Mouse (Mus musculus): ENCODE measurements around the gene Tom1l2. TPM values are rescaled to one million over a fixed set of nuclear protein-coding genes. Genes with fewer than 3 reads are reported as not detected.

Tom1l2 gene
- polyA plus RNA-seq, 1 experiment: 95.2 TPM

- TF ChIP-seq CTCF (conservative IDR thresholded peaks at IDR 0.05; ENCODE audit: insufficient read depth, insufficient read length, low read depth, low read length): no peak
- TF ChIP-seq POLR2A (IDR thresholded peaks at IDR 0.05; ENCODE audit: low read depth, low read length): no peak
- H3K4me1 ChIP-seq (ENCODE audit: control insufficient read depth, insufficient read depth, low read length): no peaks in the 10 kb centered on the region; the same call in 1 of the 2 replicates
- H3K4me3 ChIP-seq (ENCODE audit: insufficient read depth, low read depth, low read length): no peak overlapping the region
- WGBS: 82% methylated on average over 8 of the region's 8 CpGs
- H3K27me3 ChIP-seq (replicated peaks; ENCODE audit: control insufficient read depth, insufficient read depth, low read length): no peaks in the 10 kb centered on the region
- no peaks in the 10 kb centered on the region for H3K36me3 ChIP-seq (ENCODE audit: control insufficient read depth, insufficient read depth, low read length)
- no peak for DNase-seq
- no peak overlapping the region for H3K27ac ChIP-seq (ENCODE audit: insufficient read depth, low read depth, low read length)
These were observed 119.5 kb downstream of the Tom1l2 start for GRCm38 (mm10) chr11:60233235-60233634.

- H3K36me3 ChIP-seq (ENCODE audit: control insufficient read depth, insufficient read depth, low read length): no peaks in the 10 kb centered on the region
- WGBS: 80% methylated on average over 14 of the region's 14 CpGs
- H3K4me3 ChIP-seq (ENCODE audit: insufficient read depth, low read depth, low read length): no peak overlapping the region
- TF ChIP-seq CTCF (conservative IDR thresholded peaks at IDR 0.05; ENCODE audit: insufficient read depth, insufficient read length, low read depth, low read length): no peak
- no peak for TF ChIP-seq POLR2A (IDR thresholded peaks at IDR 0.05; ENCODE audit: low read depth, low read length)
- H3K4me1 ChIP-seq (ENCODE audit: control insufficient read depth, insufficient read depth, low read length): no peaks in the 10 kb centered on the region; the same call in 1 of the 2 replicates
- DNase-seq: no peak
- H3K27me3 ChIP-seq (replicated peaks; ENCODE audit: control insufficient read depth, insufficient read depth, low read length): no peaks in the 10 kb centered on the region
- H3K27ac ChIP-seq (ENCODE audit: insufficient read depth, low read depth, low read length): no peak overlapping the region
These were observed 120.2 kb downstream of the Tom1l2 start for GRCm38 (mm10) chr11:60232441-60233058.

DNA sequence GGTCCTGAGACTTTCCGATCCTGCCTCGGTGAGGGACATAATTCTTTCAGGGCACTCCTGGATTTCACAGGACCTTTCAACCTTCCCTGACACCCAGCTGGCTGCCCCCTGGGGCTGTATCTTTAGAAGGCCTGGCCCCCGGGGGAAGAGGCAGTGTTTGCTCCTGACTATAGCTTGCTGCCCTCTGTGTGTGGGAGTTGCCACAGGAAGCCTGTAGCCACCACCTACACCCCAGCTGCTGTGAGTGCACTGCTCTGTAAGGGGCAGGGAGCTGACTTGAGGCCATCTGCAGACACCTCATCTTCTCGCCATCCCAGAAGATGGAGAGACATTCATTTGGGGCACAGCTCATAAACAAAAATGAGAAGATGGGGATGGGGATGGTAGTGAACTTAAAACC lies 120.8 kb downstream of the Tom1l2 start:
- H3K27me3 ChIP-seq (replicated peaks; ENCODE audit: control insufficient read depth, insufficient read depth, low read length): no peaks in the 10 kb centered on the region
- H3K4me3 ChIP-seq (ENCODE audit: insufficient read depth, low read depth, low read length): no peak overlapping the region
- TF ChIP-seq POLR2A (IDR thresholded peaks at IDR 0.05; ENCODE audit: low read depth, low read length) (no peak), CTCF (conservative IDR thresholded peaks at IDR 0.05; ENCODE audit: insufficient read depth, insufficient read length, low read depth, low read length) (no peak)
- 59% methylated on average over 4 of the region's 4 CpGs for WGBS
- DNase-seq: no peak
- H3K4me1 ChIP-seq (ENCODE audit: control insufficient read depth, insufficient read depth, low read length): no peaks in the 10 kb centered on the region; the same call in 1 of the 2 replicates
- no peaks in the 10 kb centered on the region for H3K36me3 ChIP-seq (ENCODE audit: control insufficient read depth, insufficient read depth, low read length)
- no peak overlapping the region for H3K27ac ChIP-seq (ENCODE audit: insufficient read depth, low read depth, low read length)

- no peak for TF ChIP-seq CTCF (conservative IDR thresholded peaks at IDR 0.05; ENCODE audit: insufficient read depth, insufficient read length, low read depth, low read length)
- no peak for TF ChIP-seq POLR2A (IDR thresholded peaks at IDR 0.05; ENCODE audit: low read depth, low read length)
- Histone ChIP-seq H3K4me3 (ENCODE audit: insufficient read depth, low read depth, low read length) (no peak overlapping the region), H3K4me1 (ENCODE audit: control insufficient read depth, insufficient read depth, low read length) (no peaks in the 10 kb centered on the region; the same call in 1 of the 2 replicates), H3K27ac (ENCODE audit: insufficient read depth, low read depth, low read length) (no peak overlapping the region), H3K36me3 (ENCODE audit: control insufficient read depth, insufficient read depth, low read length) (no peaks in the 10 kb centered on the region), H3K27me3 (replicated peaks; ENCODE audit: control insufficient read depth, insufficient read depth, low read length) (no peaks in the 10 kb centered on the region)
- no peak for DNase-seq
- 86% methylated on average over 3 of the region's 3 CpGs for WGBS
These were observed 121.4 kb downstream of the Tom1l2 start for GRCm38 (mm10) chr11:60231326-60231725.

- 88% methylated on average over 7 of the region's 7 CpGs for WGBS
- Histone ChIP-seq H3K27ac (ENCODE audit: insufficient read depth, low read depth, low read length) (no peak overlapping the region), H3K4me3 (ENCODE audit: insufficient read depth, low read depth, low read length) (no peak overlapping the region), H3K4me1 (ENCODE audit: control insufficient read depth, insufficient read depth, low read length) (no peaks in the 10 kb centered on the region; the same call in 1 of the 2 replicates), H3K36me3 (ENCODE audit: control insufficient read depth, insufficient read depth, low read length) (no peaks in the 10 kb centered on the region), H3K27me3 (replicated peaks; ENCODE audit: control insufficient read depth, insufficient read depth, low read length) (no peaks in the 10 kb centered on the region)
- TF ChIP-seq POLR2A (IDR thresholded peaks at IDR 0.05; ENCODE audit: low read depth, low read length) (no peak), CTCF (conservative IDR thresholded peaks at IDR 0.05; ENCODE audit: insufficient read depth, insufficient read length, low read depth, low read length) (no peak)
- DNase-seq: no peak
These were observed 122.2 kb downstream of the Tom1l2 start for GRCm38 (mm10) chr11:60230512-60230911.

DNA sequence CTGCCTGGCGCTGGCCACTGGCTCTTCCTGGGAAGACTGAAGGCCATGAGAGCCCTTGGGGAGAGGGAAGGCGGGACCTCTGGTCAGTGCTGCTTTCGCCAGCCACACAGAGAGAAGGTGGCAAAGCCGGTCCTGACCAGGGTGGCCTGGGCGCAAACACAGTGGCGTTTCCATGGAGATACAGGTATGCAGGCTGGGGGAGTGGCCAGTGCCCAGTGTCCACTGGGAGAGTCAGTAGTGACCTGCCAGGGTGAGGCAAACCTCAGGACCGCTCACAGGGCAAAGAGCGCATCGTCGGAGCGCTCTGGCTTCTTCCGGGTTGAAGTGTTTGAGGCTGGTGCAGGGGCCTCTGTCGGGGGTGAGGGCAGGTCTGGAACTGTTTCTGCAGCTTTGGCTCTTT lies 122.9 kb downstream of the Tom1l2 start:
- peak; percentile 80 for DNase-seq
- H3K27ac ChIP-seq (ENCODE audit: insufficient read depth, low read depth, low read length): 0 out of 2 replicates have a peak overlapping the region, but pooled peaks have one; percentile 7
- no peak for TF ChIP-seq POLR2A (IDR thresholded peaks at IDR 0.05; ENCODE audit: low read depth, low read length)
- 0 out of 2 replicates have a peak, but pooled peaks have one; percentile 2 for TF ChIP-seq CTCF (conservative IDR thresholded peaks at IDR 0.05; ENCODE audit: insufficient read depth, insufficient read length, low read depth, low read length)
- H3K4me1 ChIP-seq (ENCODE audit: control insufficient read depth, insufficient read depth, low read length): no peaks in the 10 kb centered on the region; the same call in 1 of the 2 replicates
- WGBS: 36% methylated on average over 13 of the region's 13 CpGs
- H3K27me3 ChIP-seq (replicated peaks; ENCODE audit: control insufficient read depth, insufficient read depth, low read length): no peaks in the 10 kb centered on the region
- H3K36me3 ChIP-seq (ENCODE audit: control insufficient read depth, insufficient read depth, low read length): no peaks in the 10 kb centered on the region
- H3K4me3 ChIP-seq (ENCODE audit: insufficient read depth, low read depth, low read length): no peak overlapping the region

DNA sequence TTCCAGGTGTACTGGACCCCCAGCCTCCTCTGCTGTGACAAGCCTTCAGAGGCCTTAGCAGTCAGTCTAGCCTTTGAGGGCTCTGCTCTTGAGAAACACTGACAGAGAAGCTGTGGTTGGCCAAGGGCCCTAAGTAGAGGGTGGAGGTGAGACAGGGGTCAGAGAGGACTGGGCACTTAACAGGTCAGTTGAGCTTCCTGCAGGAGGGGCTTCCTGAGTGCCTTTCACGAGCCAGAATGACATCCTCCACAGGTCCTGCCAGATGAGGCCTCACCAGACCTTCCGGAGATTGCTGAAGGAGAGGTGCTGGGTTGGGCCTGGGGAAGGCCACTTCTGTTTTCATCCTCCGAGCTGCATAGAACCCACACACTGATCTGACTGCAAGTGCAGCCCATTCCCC lies 124.2 kb downstream of the Tom1l2 start:
- Histone ChIP-seq H3K27ac (ENCODE audit: insufficient read depth, low read depth, low read length) (no peak overlapping the region), H3K27me3 (replicated peaks; ENCODE audit: control insufficient read depth, insufficient read depth, low read length) (no peaks in the 10 kb centered on the region), H3K36me3 (ENCODE audit: control insufficient read depth, insufficient read depth, low read length) (no peaks in the 10 kb centered on the region), H3K4me1 (ENCODE audit: control insufficient read depth, insufficient read depth, low read length) (no peaks in the 10 kb centered on the region; the same call in 1 of the 2 replicates), H3K4me3 (ENCODE audit: insufficient read depth, low read depth, low read length) (no peak overlapping the region)
- peak; percentile 31 for DNase-seq
- 72% methylated on average over 3 of the region's 3 CpGs for WGBS
- no peak for TF ChIP-seq CTCF (conservative IDR thresholded peaks at IDR 0.05; ENCODE audit: insufficient read depth, insufficient read length, low read depth, low read length)
